Mouse (Mus musculus): Measurements from ENCODE around the gene Xpc.

Gene Xpc

DNA sequence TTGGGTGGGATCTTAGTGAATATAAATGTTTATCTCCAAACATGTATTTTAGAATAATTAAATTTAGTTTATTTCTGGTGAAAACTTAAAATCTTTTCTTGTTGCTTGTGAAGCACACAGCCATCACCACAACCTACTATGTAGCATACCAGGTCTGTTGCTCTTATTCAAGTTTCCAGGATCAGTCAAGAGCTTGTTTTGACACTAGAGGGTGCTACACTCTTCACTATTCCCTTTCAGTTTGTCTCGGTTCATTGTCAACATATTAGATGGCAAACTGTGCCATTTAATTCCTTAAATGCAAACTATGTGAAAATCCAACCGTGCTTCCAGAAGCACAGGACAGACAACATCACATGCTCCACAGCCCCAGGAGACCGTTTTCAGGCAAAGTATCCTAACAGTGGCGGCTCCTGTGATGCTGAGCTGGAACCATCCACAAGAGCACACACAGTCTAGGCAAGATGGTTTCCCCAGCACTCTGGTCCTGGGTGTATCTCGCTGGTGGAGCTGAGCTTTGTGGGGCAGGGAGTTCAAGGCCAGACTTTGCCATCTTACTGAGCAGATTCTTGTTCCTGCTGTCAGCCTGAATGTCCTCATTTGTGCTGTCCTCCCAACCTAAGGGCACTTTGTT lies 11.7 kb upstream of the Xpc start:
- in situ Hi-C loops (cut with MboI; ENCODE audit: low sequenced_read_pairs) = no loop called here

GRCm38 (mm10) chr6:91525544-91525943 lies 9.9 kb upstream of the Xpc start:
- in situ Hi-C loops (cut with MboI; ENCODE audit: low sequenced_read_pairs) = no loop called here

DNA sequence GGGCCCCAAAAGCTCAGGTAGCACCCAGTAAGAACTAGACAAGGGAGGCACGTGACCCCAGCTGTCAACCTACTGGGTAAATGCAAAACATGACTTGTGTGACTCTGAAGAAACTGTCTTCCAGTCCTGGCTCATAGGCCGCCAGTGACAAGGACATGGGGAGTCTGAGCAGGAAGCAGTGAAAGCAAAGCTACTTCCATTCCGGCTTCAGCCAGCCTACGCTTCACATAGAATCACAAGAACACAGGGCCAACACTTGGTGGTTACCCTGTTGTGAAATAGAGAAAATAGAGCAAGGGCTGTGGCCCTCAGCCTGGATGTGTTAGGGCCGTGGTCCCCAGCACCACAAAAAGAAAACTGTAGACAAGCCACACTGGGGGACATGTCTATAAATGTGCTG lies 7.1 kb upstream of the Xpc start:
- in situ Hi-C loops (cut with MboI; ENCODE audit: low sequenced_read_pairs) = no loop called here

DNA sequence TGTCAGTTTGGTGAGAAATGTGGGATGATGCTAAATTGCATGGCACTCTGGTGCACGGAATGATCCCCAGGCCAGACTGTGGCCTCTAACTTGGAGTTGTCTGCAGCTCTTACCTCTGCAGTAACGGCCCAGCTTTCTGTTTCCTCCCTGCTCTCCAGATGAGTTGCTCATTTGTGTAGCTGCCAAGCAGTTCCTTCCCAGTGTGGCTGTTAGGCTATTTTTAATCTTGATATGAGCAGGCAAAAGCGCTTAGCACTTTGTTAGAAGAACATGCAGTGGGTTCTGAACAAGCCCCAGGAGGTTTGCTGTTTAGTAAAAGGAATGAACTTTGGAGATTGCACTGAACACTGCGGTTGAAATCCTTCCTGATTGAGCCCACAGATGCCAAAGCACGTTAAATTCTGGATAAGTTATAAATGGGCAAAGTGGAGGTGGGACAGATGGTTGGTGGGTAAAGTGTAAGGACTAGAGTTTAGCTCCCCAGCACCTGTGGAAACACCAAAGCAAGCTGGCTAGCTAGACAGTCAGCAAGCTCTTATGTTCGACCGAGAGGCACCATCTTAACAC lies 2.8 kb upstream of the Xpc start:
- in situ Hi-C loops (cut with MboI; ENCODE audit: low sequenced_read_pairs) = no loop called here

DNA sequence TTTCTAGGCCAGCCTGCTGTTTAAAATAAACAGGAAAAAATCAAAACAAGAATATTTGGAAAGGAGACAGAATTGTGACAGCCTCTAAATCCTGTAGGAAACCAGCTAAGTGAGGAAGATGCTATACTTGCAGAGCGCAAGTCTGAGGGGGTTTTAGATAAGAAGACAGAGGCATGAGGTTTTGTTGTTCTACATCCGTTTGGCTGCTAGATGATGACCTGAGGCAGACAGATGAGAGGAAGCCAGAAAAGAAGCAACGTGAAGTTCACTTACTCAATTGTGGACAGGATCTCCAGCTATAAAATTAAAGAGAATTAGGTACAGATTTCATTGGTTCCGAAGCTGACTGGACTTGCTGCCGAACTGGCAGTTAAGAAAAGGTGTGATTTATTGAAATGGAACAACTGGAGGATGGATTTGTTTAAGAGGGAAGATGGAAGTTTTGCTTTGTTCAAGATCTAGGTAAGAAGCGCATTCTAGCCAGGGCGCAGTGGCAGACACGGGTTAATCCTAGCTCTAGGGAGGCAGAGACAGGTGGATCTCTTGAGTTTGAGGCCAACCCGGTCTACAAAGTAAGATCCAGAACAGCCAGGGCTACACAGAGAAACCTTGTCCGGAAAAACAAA lies 838 bp downstream of the Xpc start:
- in situ Hi-C loops (cut with MboI; ENCODE audit: low sequenced_read_pairs) = no loop called here

DNA sequence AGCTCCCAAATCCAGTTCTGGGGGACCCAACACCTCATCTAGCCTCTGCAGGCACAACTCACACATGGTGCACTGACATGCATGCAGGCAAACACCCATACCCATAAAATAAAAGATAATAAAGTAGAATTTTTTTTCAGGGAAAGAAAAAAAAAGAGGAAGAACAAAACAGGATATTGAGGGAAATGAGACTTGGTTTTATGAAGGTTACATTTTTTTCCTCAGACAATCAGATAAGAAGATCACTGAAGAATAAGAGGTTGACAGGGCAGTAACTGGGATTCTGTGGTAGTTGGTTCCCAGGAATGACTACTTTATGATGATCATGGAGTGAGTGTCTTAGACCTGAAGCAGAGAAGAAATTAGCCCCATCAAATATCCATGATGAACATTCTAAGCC lies 1.6 kb downstream of the Xpc start:
- in situ Hi-C loops (cut with MboI; ENCODE audit: low sequenced_read_pairs) = no loop called here

DNA sequence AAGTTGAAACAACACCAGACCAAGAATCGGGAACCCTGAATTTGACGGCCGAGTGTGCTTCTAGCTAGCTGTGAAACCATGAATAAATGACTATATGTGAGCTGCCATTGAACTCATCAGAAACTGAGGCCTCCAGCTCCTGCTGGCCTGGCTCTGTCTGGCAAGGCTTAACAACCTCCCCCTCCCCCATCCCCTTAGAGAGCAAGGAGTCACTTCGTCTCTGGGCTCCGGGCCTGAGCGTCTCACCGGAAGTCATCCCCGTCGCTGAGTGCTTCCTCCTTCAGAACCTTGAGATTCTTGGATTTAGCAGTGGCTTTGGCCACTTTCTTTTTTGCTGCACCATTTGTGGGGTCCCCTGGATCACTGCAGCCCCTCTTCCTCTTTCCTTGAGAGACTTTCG lies 5.5 kb downstream of the Xpc start:
- in situ Hi-C loops (cut with MboI; ENCODE audit: low sequenced_read_pairs) = no loop called here

GRCm38 (mm10) chr6:91509326-91509725 lies 6.4 kb downstream of the Xpc start:
- in situ Hi-C loops (cut with MboI; ENCODE audit: low sequenced_read_pairs) = no loop called here

GRCm38 (mm10) chr6:91508041-91508440 lies 7.6 kb downstream of the Xpc start:
- in situ Hi-C loops (cut with MboI; ENCODE audit: low sequenced_read_pairs) = no loop called here

- in situ Hi-C loops (cut with MboI; ENCODE audit: low sequenced_read_pairs) = no loop called here
These were observed 9.7 kb downstream of the Xpc start for GRCm38 (mm10) chr6:91506036-91506435.

- in situ Hi-C loops (cut with MboI; ENCODE audit: low sequenced_read_pairs) = no loop called here
These were observed 12.4 kb downstream of the Xpc start for GRCm38 (mm10) chr6:91503302-91503701.

DNA sequence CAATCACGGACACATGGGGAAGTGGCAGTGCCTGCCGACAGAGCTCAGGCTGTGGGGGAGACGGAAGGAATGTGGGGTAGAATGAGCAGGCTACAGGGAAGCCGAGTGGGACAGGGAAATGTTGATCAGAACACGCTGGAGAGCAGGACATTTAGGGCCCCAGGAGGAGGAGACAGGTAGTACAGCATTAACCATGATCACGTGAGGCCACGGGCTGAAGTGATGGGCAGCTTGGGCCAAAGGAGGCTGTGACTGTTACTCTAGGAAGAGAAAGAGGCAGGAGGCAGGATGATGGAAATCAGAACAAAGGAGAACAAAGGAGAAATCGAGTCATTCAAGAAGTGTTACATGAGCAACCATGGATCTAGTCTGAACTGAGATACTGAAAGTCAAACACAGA lies 21.2 kb downstream of the Xpc start:
- in situ Hi-C loops (cut with MboI; ENCODE audit: low sequenced_read_pairs) = no loop called here

- in situ Hi-C loops (cut with MboI; ENCODE audit: low sequenced_read_pairs) = no loop called here
These were observed 22.6 kb downstream of the Xpc start for GRCm38 (mm10) chr6:91493053-91493452.

GRCm38 (mm10) chr6:91491004-91491403 lies 24.7 kb downstream of the Xpc start:
- in situ Hi-C loops (cut with MboI; ENCODE audit: low sequenced_read_pairs) = no loop called here

GRCm38 (mm10) chr6:91489872-91490271 lies 25.8 kb downstream of the Xpc start:
- in situ Hi-C loops (cut with MboI; ENCODE audit: low sequenced_read_pairs) = no loop called here

GRCm38 (mm10) chr6:91488496-91489212 lies 27.0 kb downstream of the Xpc start:
- in situ Hi-C loops (cut with MboI; ENCODE audit: low sequenced_read_pairs) = no loop called here

- in situ Hi-C loops (cut with MboI; ENCODE audit: low sequenced_read_pairs) = no loop called here
These were observed 28.8 kb downstream of the Xpc start for GRCm38 (mm10) chr6:91486736-91487453.

DNA sequence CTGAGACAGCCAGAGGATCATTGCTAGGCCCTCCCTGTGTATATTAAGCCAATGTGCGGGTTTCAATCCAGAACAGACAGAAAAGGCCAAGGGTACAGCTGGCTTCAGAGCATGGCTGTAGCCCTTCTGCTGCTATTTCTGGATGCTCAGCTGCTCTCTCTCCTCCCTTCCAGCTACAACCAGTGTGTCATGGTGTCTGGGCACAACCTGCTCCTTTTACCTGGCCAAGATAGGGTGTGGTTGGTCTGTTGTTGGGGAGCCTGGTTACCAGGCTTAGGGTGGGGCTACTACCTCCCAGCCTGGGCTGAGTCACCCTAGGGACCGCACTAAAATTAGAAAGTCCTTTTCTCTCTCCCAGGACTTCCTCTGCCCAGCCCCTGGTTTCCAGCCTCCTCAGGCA lies 32.3 kb downstream of the Xpc start:
- in situ Hi-C loops (cut with MboI; ENCODE audit: low sequenced_read_pairs) = no loop called here

- in situ Hi-C loops (cut with MboI; ENCODE audit: low sequenced_read_pairs) = no loop called here
These were observed 39.1 kb downstream of the Xpc start for GRCm38 (mm10) chr6:91476541-91476940.

GRCm38 (mm10) chr6:91474441-91475190 lies 41.1 kb downstream of the Xpc start:
- in situ Hi-C loops (cut with MboI; ENCODE audit: low sequenced_read_pairs) = no loop called here

Data from CH12F3 (cell line).